Mouse (Mus musculus): ENCODE measurements around the gene Fam69b. TPM values are rescaled to one million over a fixed set of nuclear protein-coding genes. Genes with fewer than 3 reads are reported as not detected.

The Fam69b gene
- total RNA-seq, 2 experiments from 2014 or later = 7.7 to 8.0 TPM

DNA sequence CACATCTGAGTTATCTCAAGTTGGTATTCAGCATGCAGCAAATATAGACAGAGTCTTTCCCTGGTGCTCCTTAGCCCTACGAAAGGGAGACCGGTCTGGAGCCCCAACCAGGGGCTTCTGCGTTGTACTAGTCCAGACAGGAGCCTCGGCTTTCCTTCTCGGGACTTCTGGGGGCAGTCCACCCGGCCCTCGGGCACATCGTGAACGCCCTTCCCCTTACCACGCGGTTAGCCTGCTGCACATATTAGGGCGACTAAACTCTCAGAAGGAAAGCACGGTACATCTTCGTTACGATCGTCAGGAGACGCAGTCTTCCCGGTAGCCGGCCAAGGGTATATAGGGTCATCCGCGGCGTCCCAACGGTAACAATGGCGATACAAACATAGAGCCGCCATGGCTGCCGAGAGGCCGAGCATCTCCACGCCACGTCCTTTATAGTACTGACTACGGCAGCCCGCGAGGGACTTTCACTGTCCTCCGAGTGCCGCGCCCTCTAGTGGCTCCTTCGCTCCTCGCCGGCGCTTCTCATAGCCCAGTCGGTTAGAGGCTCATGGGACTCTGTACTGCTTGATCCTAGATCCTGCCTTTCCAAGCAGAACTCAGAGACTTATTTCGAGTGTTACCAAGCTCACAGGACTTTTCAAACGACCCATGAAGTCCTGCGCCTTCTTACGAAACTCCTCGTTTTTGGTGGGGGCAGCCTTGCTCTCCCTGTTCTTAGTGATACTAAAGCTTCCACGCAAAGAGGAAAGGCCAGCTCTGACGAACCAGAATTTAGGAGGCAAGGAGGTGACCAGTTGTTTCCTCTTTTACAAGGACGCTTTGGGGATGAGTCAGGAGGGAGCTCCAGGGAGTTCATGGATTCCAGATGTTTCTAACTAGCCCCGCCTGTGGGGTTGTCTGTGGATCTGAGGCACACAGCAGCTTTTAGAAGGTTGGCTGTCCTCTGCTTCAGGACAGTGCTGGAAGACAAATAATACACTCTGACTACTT, 11.9 kb downstream of the Fam69b start:
- peak; percentile 62 for ATAC-seq (replicated peaks; ENCODE audit: low FRiP score, low TSS enrichment, poor library complexity, severe bottlenecking)

- ATAC-seq (replicated peaks; ENCODE audit: low FRiP score, low TSS enrichment, poor library complexity, severe bottlenecking) = no peak
Measured at GRCm38 (mm10) chr2:26641006-26641647, 12.9 kb downstream of the Fam69b start.

DNA sequence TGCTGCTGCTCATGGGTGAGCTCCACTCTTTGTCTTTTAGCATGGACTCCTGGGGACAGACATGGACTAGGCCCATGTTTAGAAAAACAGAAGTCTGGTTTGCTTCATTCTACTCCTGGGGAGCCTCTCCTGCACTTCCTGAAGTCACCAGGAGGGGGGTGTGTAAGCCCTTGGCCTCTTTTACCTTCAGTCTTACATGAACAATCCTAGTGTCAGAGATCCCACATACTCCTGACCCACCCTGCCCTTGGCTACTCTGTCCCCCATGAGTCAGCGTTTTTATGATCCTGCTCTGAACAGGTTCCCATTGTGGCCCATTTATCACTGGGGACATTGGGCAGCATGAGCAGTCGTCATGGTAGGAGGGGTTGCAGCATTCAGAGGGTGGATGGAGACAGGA, 15.7 kb downstream of the Fam69b start:
- ATAC-seq (replicated peaks; ENCODE audit: low FRiP score, low TSS enrichment, poor library complexity, severe bottlenecking) = peak; percentile 29; the same call in 1 of the 2 replicates

- ATAC-seq (replicated peaks; ENCODE audit: low FRiP score, low TSS enrichment, poor library complexity, severe bottlenecking) = peak; percentile 96
Measured at GRCm38 (mm10) chr2:26646643-26647293, 18.5 kb downstream of the Fam69b start.

- ATAC-seq (replicated peaks; ENCODE audit: low FRiP score, low TSS enrichment, poor library complexity, severe bottlenecking) = no peak
Measured at GRCm38 (mm10) chr2:26654687-26655086, 26.4 kb downstream of the Fam69b start.

DNA sequence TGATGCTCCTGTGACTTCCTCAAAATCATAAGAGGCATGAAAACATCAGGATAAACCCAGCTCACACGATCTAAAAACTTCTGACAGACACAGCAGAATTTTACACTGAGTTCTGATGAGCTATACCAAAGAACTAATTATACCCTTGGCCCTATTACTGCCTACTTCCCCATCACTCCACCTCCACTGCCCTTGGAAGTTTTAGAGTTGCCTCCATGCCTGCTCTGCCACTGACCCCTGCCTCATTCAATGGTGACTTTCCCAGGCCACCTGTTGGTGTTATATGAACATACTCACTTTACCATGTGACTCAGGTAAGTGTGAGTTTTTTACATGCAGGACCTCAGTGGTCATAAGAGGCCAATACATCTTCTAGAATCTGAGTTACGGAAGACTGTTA, 29.2 kb downstream of the Fam69b start:
- no peak for ATAC-seq (replicated peaks; ENCODE audit: low FRiP score, low TSS enrichment, poor library complexity, severe bottlenecking)

GRCm38 (mm10) chr2:26661143-26661752, 33.0 kb downstream of the Fam69b start:
- ATAC-seq (replicated peaks; ENCODE audit: low FRiP score, low TSS enrichment, poor library complexity, severe bottlenecking) = no peak

DNA sequence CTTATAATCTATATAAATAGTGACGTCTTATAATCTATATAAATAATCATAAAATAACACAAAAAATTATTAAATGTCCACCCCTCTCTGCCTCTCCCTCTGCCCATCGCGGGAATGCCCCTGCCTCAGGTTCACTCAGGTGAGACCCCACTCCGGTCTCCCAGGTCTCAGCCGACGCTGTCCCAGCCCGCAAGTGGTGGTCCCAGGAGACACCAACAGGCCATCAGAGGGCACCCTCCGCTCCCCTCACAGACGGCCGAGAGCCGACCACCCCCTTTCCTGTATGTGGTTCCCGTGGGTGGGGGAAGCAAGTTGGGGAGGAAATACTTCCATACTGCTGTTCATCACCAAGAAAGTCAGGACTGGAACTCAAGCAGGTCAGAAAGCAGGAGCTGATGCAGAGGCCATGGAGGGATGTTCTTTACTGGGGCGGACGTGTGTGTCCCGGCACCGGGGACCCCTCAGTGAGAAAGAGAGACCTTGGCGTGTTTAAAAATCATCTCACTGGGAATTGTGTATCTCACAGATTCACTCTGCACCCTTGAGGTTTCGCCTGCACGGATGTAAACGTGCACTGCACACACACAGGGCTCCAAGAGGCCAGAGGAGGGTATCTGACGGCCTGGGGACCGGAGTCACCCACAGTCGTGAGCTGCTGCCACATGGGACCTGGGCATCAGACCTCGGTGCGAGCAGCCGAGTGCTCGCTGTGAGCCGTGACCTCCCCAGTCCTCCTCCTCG, 33.7 kb downstream of the Fam69b start:
- ATAC-seq (replicated peaks; ENCODE audit: low FRiP score, low TSS enrichment, poor library complexity, severe bottlenecking) = no peak

DNA sequence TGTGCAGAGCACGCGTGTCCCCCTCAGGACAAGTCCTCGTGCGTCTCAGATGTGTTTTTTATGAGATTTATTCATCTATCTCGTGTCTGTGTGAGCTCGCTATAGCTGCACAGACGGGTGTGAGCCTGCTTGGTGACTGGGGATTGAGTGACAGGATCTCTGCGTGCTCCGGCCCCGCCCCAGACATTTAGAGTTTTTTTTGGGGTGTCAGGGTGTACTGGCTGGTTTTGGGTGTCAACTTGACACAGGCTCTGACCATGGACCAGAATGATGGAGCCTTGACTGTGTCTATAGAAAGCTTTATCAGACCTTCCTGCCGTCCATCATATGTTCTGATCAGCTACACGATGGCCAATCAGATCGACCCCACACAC, 34.2 kb downstream of the Fam69b start:
- no peak for ATAC-seq (replicated peaks; ENCODE audit: low FRiP score, low TSS enrichment, poor library complexity, severe bottlenecking)

DNA sequence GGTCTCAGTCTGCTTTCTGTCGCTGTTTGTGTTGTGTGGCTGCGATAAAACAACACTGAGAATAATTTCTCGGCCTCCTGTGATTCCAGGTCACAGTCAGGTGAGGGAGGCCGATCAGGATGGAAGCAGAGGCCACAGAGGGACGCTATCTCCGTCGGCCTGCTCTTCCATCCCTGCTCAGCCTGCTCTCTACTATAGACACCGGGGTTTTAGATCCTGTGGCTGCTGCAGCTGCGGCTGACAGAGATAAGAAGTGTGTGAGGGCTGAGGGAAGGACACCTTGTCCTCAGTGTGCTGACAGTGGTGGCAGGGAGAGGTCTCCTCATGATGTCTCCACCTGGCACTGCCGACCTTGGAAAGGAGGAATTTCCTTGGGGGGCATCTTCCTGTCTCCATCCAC, 34.9 kb downstream of the Fam69b start:
- ATAC-seq (replicated peaks; ENCODE audit: low FRiP score, low TSS enrichment, poor library complexity, severe bottlenecking) = peak; percentile 83

GRCm38 (mm10) chr2:26663551-26663950, 35.3 kb downstream of the Fam69b start:
- ATAC-seq (replicated peaks; ENCODE audit: low FRiP score, low TSS enrichment, poor library complexity, severe bottlenecking) = peak; percentile 84

DNA sequence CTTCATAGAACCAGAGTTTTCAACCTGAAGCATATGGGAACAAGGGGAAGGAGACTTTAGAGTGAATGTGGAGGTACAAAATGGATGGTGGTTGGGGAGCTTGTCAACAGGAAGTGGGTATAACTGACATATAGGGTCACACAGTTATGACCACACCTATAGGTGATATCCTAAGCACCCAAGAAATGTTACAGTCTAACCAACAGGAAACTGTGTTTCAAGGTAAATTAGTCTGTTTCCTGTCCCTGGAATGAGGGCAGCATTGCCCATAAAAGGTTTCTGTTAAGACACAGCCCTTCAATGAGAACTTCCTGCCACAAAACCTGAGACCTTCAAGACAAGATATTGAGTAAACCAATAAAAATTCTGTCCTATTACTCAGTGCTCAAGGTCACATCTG, 40.5 kb downstream of the Fam69b start:
- no peak for ATAC-seq (replicated peaks; ENCODE audit: low FRiP score, low TSS enrichment, poor library complexity, severe bottlenecking)

DNA sequence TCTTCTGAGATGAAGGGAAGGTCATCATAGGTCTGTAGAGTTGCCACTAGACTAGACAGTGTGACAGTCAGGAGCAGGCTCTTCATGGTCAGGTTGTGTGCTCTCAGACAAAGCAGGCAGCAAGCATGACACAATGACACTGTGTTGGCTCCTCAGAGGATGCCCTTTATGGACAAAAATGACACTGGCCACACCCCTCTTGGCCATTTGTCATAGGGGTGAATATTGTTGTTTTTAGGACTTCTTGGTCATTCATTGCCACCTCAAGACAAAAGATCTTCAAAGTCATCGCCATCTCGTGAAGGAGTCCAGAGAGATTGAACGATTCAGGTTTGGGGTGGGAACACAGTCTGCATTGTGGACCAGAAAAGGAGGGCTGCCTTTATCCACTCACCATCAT, 42.9 kb downstream of the Fam69b start, which contains the start of gene Lcn4:
Gene Lcn4, minus strand, starts transcription at position 101 of the 400 bp plus-strand sequence.
- ATAC-seq (replicated peaks; ENCODE audit: low FRiP score, low TSS enrichment, poor library complexity, severe bottlenecking) = no peak

Other genes with a start within 250 kb of the Fam69b start
- 64.6 and 87.4 TPM in 2 replicates for gene Snapc4, start 247.8 kb upstream of the Fam69b start, total RNA-seq (2014; fragmentation: Nextera tagmentation)
- 33.6 and 52.3 TPM in 2 replicates for gene Snapc4, start 247.8 kb upstream of the Fam69b start, total RNA-seq (2017)
- gene Entr1, start 239.1 kb upstream of the Fam69b start, total RNA-seq (2014; fragmentation: Nextera tagmentation) = 45.3 and 72.2 TPM in 2 replicates
- gene Entr1, start 239.1 kb upstream of the Fam69b start, total RNA-seq (2017) = 38.6 and 56.8 TPM in 2 replicates
- gene Pmpca, start 239.1 kb upstream of the Fam69b start, total RNA-seq (2014; fragmentation: Nextera tagmentation) = 75.8 and 78.0 TPM in 2 replicates
- gene Pmpca, start 239.1 kb upstream of the Fam69b start, total RNA-seq (2017) = 68.3 and 90.5 TPM in 2 replicates
- 20.3 and 22.6 TPM in 2 replicates for gene Inpp5e, start 219.3 kb upstream of the Fam69b start, total RNA-seq (2014; fragmentation: Nextera tagmentation)
- gene Inpp5e, start 219.3 kb upstream of the Fam69b start, total RNA-seq (2017) = 4.5 and 9.2 TPM in 2 replicates
- gene Sec16a, start 183.2 kb upstream of the Fam69b start, total RNA-seq (2014; fragmentation: Nextera tagmentation) = 32.7 and 37.7 TPM in 2 replicates
- 16.6 and 29.8 TPM in 2 replicates for gene Sec16a, start 183.2 kb upstream of the Fam69b start, total RNA-seq (2017)
- 2.6 and 3.1 TPM in 2 replicates for gene Notch1, start 111.8 kb upstream of the Fam69b start, total RNA-seq (2014; fragmentation: Nextera tagmentation)
- gene Notch1, start 111.8 kb upstream of the Fam69b start, total RNA-seq (2017) = 0.56 and 0.61 TPM in 2 replicates
- gene Egfl7, start 48.4 kb upstream of the Fam69b start, total RNA-seq (2014; fragmentation: Nextera tagmentation) = 88.4 and 89.4 TPM in 2 replicates
- gene Egfl7, start 48.4 kb upstream of the Fam69b start, total RNA-seq (2017) = 31.8 and 63.1 TPM in 2 replicates
- gene Gm20532, start 41.8 kb upstream of the Fam69b start, total RNA-seq (2014; fragmentation: Nextera tagmentation) = not detected in 2 replicates
- not detected in 2 replicates for gene Gm20532, start 41.8 kb upstream of the Fam69b start, total RNA-seq (2017)
- 14.8 and 15.2 TPM in 2 replicates for gene Agpat2, start 24.0 kb upstream of the Fam69b start, total RNA-seq (2014; fragmentation: Nextera tagmentation)
- gene Agpat2, start 24.0 kb upstream of the Fam69b start, total RNA-seq (2017) = 9.9 and 11.8 TPM in 2 replicates
- gene Lcn4, start 42.8 kb downstream of the Fam69b start, total RNA-seq (2014; fragmentation: Nextera tagmentation) = not detected in 2 replicates
- gene Lcn4, start 42.8 kb downstream of the Fam69b start, total RNA-seq (2017) = not detected in 2 replicates
- not detected in 2 replicates for gene Abo, start 236.5 kb downstream of the Fam69b start, total RNA-seq (2014; fragmentation: Nextera tagmentation)
- gene Abo, start 236.5 kb downstream of the Fam69b start, total RNA-seq (2017) = not detected in 2 replicates